Mouse (Mus musculus) heart, adult 2 months (tissue): ENCODE measurements around the gene Pon2.
"Not testable (repeated sequence)": the region's sequence is repeated elsewhere in the genome, so short reads cannot be mapped to it uniquely, and the experiment has no call there.

ENCODE experiments used
- CTCF ChIP-seq: fragments of 200-600 bp; IDR thresholded peaks from 2 replicates; pipeline ENCODE4 v1.8.1; 2022; ENCODE audit warnings: antibody characterized with exemption, mild to moderate bottlenecking, moderate library complexity
- EP300 ChIP-seq: fragments of 200-500 bp; IDR thresholded peaks from 2 replicates; pipeline ENCODE4 v1.6.1; 2011; ENCODE audit warnings: low read depth, low read length, control low read depth; ENCODE audit not compliant: insufficient read depth
- POLR2A ChIP-seq: fragments of 200-500 bp; IDR thresholded peaks from 2 replicates; pipeline ENCODE4 v1.6.1; 2011; ENCODE audit warnings: mild to moderate bottlenecking, low read depth, low read length, control low read depth; ENCODE audit not compliant: insufficient read depth

DNA sequence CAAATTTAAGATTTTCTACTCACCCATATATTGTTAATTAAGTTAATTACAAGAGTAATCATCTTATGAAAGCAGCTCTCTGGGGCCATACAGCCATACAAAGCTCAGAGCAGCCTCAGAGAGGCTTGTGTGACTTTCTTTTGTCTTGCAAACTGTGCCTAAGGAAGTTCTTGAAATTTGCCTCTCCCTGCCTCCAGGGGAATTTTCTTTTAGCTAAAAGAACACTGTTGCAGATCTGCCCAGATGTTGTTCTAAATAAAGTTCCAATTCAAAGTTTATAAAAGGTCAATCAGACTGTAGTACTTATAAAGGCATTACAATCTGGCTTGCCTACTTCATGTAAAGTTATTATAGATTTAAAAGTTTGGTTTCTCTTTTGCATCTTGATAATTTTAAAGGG is 37.8 kb upstream of the Pon2 start:
- not testable (repeated sequence) for TF ChIP-seq CTCF, POLR2A, EP300
